Mouse (Mus musculus): ENCODE measurements around the gene Echdc1. TPM values are rescaled to one million over a fixed set of nuclear protein-coding genes. Genes with fewer than 3 reads are reported as not detected.

Echdc1 gene
- total and polyA plus RNA-seq, 3 experiments, result 19.3 to 60.5 (median 39.0) TPM

DNA sequence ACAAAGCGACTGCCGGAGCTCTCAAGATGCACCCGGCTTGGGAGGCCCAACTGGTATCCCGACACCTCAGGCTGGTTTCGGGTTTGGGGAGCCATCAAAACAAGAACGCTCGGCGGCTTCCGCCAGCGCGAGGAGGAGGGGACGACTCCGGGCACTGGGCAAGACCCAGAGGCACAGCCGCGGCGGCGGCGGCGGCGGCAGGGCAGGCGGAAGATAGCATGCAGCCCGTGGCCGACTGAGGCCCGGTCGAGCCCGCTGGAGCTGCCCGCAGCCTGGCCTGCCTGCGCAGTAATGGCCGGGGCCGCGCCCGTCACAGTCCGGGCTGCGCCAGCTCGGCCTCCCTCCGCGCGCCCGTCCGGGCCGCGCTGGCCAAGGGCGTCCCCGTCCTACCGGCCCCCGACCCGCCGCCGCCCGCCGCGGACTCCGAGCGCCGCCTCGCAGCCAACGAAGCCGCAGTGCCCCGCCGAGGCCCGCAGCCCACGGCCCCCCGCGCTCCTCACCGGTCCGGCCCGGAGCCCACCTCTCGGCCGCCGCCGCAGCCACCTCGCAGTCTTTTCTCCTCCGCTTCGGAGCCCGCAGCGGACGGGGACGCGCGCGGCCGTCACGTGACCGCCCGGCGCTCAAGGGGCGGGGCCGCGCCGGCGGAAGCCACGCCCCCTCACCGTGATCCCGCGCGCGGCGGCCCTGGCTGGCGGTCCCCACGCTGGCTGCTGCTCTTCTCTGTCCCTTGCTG is 48.7 kb downstream of the Echdc1 start:
- in situ Hi-C loops (cut with MboI; ENCODE audit: low pct_ligation_motif_present, low pct_unique_long_range_greater_than_20kb, low sequenced_read_pairs), result no loop called here
- TF ChIP-seq IRF4 (IDR thresholded peaks at IDR 0.05; ENCODE audit: low read depth, low read length) (0 out of 2 replicates have a peak, but pooled peaks have one; percentile 24), SIN3A (IDR thresholded peaks at IDR 0.05; ENCODE audit: low read length) (no peak; the same call in 1 of the 2 replicates), TCF12 (IDR thresholded peaks at IDR 0.05; ENCODE audit: low read depth, low read length) (peak; percentile 90), ZMIZ1 (IDR thresholded peaks at IDR 0.05; ENCODE audit: low read depth, low read length) (peak; percentile 85; the same call in 1 of the 2 replicates), GABPA (IDR thresholded peaks at IDR 0.05; ENCODE audit: insufficient replicate concordance, low read depth, low read length) (no peak), POLR2A (IDR thresholded peaks at IDR 0.05; ENCODE audit: low read depth, low read length) (peak; percentile 98; the same call in 1 of the 2 replicates), JUND (conservative IDR thresholded peaks at IDR 0.05; ENCODE audit: low read depth, low read length) (no peak), BHLHE40 (IDR thresholded peaks at IDR 0.05; ENCODE audit: low read depth, low read length) (peak; percentile 88), CHD1 (IDR thresholded peaks at IDR 0.05; ENCODE audit: low read depth, low read length) (0 out of 2 replicates have a peak, but pooled peaks have one; percentile 19), USF1 (IDR thresholded peaks at IDR 0.05; ENCODE audit: low read depth, low read length) (peak; percentile 93), NRF1 (IDR thresholded peaks at IDR 0.05; ENCODE audit: low read depth, low read length) (0 out of 2 replicates have a peak, but pooled peaks have one; percentile 2), NELFE (IDR thresholded peaks at IDR 0.05; ENCODE audit: low read depth, low read length) (peak; percentile 93), MAX (IDR thresholded peaks at IDR 0.05; ENCODE audit: low read length) (peak; percentile 56), E2F4 (IDR thresholded peaks at IDR 0.05; ENCODE audit: insufficient replicate concordance, low read depth, low read length) (no peak), TBP (conservative IDR thresholded peaks at IDR 0.05; ENCODE audit: low read depth, low read length) (peak; percentile 57; the same call in 1 of the 2 replicates), UBTF (IDR thresholded peaks at IDR 0.05; ENCODE audit: low read depth, low read length) (peak; percentile 84), EP300 (IDR thresholded peaks at IDR 0.05; ENCODE audit: low read length) (no peak), ELF1 (IDR thresholded peaks at IDR 0.05; ENCODE audit: low read depth, low read length) (0 out of 2 replicates have a peak, but pooled peaks have one; percentile 17)
- Histone ChIP-seq H3K27me3 (replicated peaks) (no peaks in the 10 kb centered on the region), H3K9ac (ENCODE audit: insufficient read depth, low read depth) (peak overlapping the region; percentile 82), H3K27ac (ENCODE audit: insufficient read depth, low read depth) (peak overlapping the region; percentile 69), H3K4me3 (replicated peaks in 1 of 3; ENCODE audit: low read depth in 2 of 3, low read length in 2 of 3, poor library complexity in 1 of 3) (peak overlapping the region; percentile 75 to 83 (median 80)), H3K9me3 (replicated peaks; ENCODE audit: low read length) (no peaks in the 10 kb centered on the region), H3K36me3 (replicated peaks in 1 of 2; ENCODE audit: control insufficient read depth in 1 of 2, insufficient read depth in 1 of 2, low read length in 1 of 2) (peaks cover 0 to 7% of the 10 kb centered on the region in 2 experiments), H3K4me2 (ENCODE audit: insufficient read depth, low read depth, poor library complexity, severe bottlenecking) (peak overlapping the region; percentile 94; the same call in 1 of the 2 replicates), H3K4me1 (ENCODE audit: control insufficient read depth in 1 of 2, insufficient read depth in 2 of 2) (peaks cover 6 to 28% of the 10 kb centered on the region in 2 experiments; a peak in 2 of 4 replicates), H3K79me2 (replicated peaks; ENCODE audit: control insufficient read depth, extremely low read depth, insufficient read depth, poor library complexity, severe bottlenecking) (peaks cover 21% of the 10 kb centered on the region)
- dilution Hi-C loops (cut with MboI; ENCODE audit: extremely low pct_ligation_motif_present, extremely low pct_unique_long_range_greater_than_20kb, low sequenced_read_pairs), result no loop called here
- DNase-seq (ENCODE audit: extremely low read depth), result peak; percentile 61

Data from CH12.LX (cell line).